Mouse (Mus musculus): ENCODE data around the gene Pgm1.

GRCm38 (mm10) chr4:99970097-99970496 is 40.9 kb downstream of the Pgm1 start:
- TF ChIP-seq ZC3H11A (IDR thresholded peaks at IDR 0.05; ENCODE audit: borderline replicate concordance, low read depth, low read length) (no peak), CHD2 (IDR thresholded peaks at IDR 0.05; ENCODE audit: low read depth, low read length) (no peak), MAFK (IDR thresholded peaks at IDR 0.05; ENCODE audit: insufficient read depth, low read depth, low read length) (no peak), HCFC1 (IDR thresholded peaks at IDR 0.05; ENCODE audit: borderline replicate concordance, insufficient read depth, low read length) (no peak)
